Mouse (Mus musculus) liver, postnatal 0 days (tissue): Measurements from ENCODE around the gene Aifm1. TPM values are rescaled to one million over a fixed set of nuclear protein-coding genes. Genes with fewer than 3 reads are reported as not detected.

ENCODE experiments used
- ATAC-seq: fragments of 200-750 bp; cut with Nextera tagmentation; 2 replicates; pipeline ENCODE4 v1.8.0; 2017; ENCODE audit warnings: mild to moderate bottlenecking, moderate library complexity
- DNase-seq: peaks from one replicate; pipeline ENCODE4 v3.0.0-alpha.2; 2016
- H3K27ac ChIP-seq: fragments of 300-500 bp; sonication (generic); 2 replicates; pipeline ENCODE4 v1.5.1; 2014; ENCODE audit warnings: antibody characterized with exemption, moderate library complexity, mild to moderate bottlenecking, low read depth
- H3K27me3 ChIP-seq: fragments of 300-500 bp; sonication (generic); 2 replicates; pipeline ENCODE4 v1.6.1; 2014; ENCODE audit warnings: low read length, control low read depth, mixed read lengths; ENCODE audit not compliant: insufficient read depth
- H3K36me3 ChIP-seq: fragments of 300-500 bp; sonication (generic); replicated peaks from 2 replicates; pipeline ENCODE4 v1.6.1; 2014; ENCODE audit warnings: mild to moderate bottlenecking, control low read depth, low read length, moderate library complexity, mixed read lengths; ENCODE audit not compliant: insufficient read depth
- H3K4me1 ChIP-seq: fragments of 300-500 bp; sonication (generic); 2 replicates; pipeline ENCODE4 v1.6.1; 2014; ENCODE audit warnings: antibody characterized with exemption, mild to moderate bottlenecking, control low read depth; ENCODE audit not compliant: insufficient read depth
- H3K4me2 ChIP-seq: fragments of 300-500 bp; sonication (generic); 2 replicates; pipeline ENCODE4 v1.6.1; 2014; ENCODE audit warnings: low read depth, mild to moderate bottlenecking, low read length, moderate library complexity, mixed read lengths
- H3K4me3 ChIP-seq: fragments of 300-500 bp; sonication (generic); 2 replicates; pipeline ENCODE4 v1.5.1; 2014; ENCODE audit warnings: low read depth, low read length
- H3K9ac ChIP-seq: fragments of 300-500 bp; sonication (generic); replicated peaks from 2 replicates; pipeline ENCODE4 v1.6.1; 2014; ENCODE audit warnings: mild to moderate bottlenecking, moderate library complexity
- H3K9me3 ChIP-seq: fragments of 300-500 bp; sonication (generic); 2 replicates; pipeline ENCODE4 v1.6.1; 2016; ENCODE audit warnings: mild to moderate bottlenecking, control low read depth, low read length, mixed read lengths
- CTCF ChIP-seq: sonication (generic); IDR thresholded peaks from 2 replicates; pipeline ENCODE4 v1.5.1; 2016; ENCODE audit warnings: antibody characterized with exemption, low read depth
- EP300 ChIP-seq: IDR thresholded peaks from 2 replicates; pipeline ENCODE4 v1.6.1; 2016; ENCODE audit warnings: antibody characterized with exemption, low read depth, mild to moderate bottlenecking
- WGBS: fragments of 180-500 bp; shearing (Covaris S2); extraction: QIAGEN DNeasy Blood & Tissue Kit; methylation state at CpG from one replicate; pipeline ENCODE4 v1.1.7; 2014; ENCODE audit not compliant: insufficient replicate concordance; 5-methylcytosine and 5-hydroxymethylcytosine counted together
- polyA plus RNA-seq: library from polyadenylated mRNA; unstranded; fragments of >200 nt; fragmentation: Nextera tagmentation; extraction: Ambion mirVana; gene quantifications from 2 replicates; pipeline ENCODE4 v1.2.1, GENCODE M21; 2015

The Aifm1 gene
- polyA plus RNA-seq, 1 experiment from 2014 or later = 64.0 TPM

DNA sequence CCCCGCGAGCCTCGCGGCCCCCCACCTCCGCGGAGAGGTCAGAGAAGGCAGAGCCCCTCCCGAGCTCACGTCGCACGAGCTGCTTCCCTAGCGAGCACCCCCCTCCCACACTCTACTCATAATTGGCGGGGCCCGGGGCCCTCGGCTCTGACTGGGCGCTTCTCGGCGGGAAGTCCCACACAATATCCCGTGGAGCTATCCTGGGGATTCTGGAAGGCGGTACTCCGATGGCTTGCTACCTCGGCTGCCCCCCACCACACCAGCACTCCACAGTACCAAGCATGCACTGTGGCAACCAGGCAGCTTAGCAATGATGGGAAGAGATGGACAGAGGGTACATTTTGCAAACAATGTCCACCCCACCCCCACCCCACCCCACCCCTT, 58.9 kb downstream of the Aifm1 start:
- TF ChIP-seq CTCF (no peak), EP300 (no peak)
- H3K36me3 ChIP-seq = no peaks in the 10 kb centered on the region
- peak overlapping the region; percentile 71 for H3K4me2 ChIP-seq
- DNase-seq = no peak
- peak; percentile 24; the same call in 1 of the 2 replicates for ATAC-seq
- peak overlapping the region; percentile 73 for H3K9ac ChIP-seq
- no peaks in the 10 kb centered on the region; the same call in none of the 2 replicates for H3K4me1 ChIP-seq
- peaks cover 4% of the 10 kb centered on the region; the same call in 1 of the 2 replicates for H3K27me3 ChIP-seq
- H3K9me3 ChIP-seq = no peaks in the 10 kb centered on the region
- H3K4me3 ChIP-seq = peak overlapping the region; percentile 64
- 13% methylated on average over 18 of the region's 21 CpGs for WGBS
- H3K27ac ChIP-seq = peak overlapping the region; percentile 76

DNA sequence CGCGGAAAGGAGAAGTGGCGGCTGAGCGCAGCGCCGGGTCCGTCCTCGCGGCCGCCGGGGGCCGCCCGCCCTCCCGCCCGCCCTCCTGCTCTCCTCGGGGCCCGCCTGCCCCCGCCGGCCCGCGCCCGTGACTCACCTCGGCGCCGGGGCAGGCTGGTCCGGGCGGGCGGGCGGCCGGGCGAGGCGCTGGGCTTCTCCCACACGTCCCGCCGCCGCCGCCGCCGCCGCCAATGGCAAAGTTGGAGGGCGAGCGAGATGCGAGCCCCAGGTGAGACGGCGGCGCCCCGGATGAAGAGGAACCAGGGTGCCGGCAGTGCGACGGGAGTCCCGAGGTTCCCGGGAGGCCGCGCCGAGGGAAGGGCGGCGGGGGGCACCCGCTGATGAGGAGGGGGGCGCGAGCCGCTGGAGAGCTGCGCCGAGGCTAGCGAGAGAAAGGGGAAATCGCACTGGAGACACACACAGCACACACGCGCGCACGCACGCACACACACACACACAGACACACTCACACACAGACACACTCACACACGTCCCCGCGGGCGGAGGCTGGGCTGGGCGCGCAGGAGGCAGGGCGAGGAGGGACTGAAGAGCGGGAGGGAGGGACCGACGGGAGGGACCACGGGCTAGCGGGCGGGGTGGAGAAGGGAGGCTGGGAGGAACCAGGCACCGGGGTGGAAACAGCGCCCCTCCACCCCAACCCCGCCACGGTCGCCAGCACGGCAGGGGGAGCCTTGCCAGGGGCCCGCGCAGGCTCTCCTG, 59.4 kb downstream of the Aifm1 start:
- Histone ChIP-seq H3K27me3 (peaks cover 4% of the 10 kb centered on the region; the same call in 1 of the 2 replicates), H3K4me1 (no peaks in the 10 kb centered on the region; the same call in none of the 2 replicates), H3K27ac (peak overlapping the region; percentile 76), H3K9me3 (no peaks in the 10 kb centered on the region), H3K4me3 (peak overlapping the region; percentile 64), H3K36me3 (no peaks in the 10 kb centered on the region), H3K9ac (peak overlapping the region; percentile 73), H3K4me2 (peak overlapping the region; percentile 71)
- WGBS = 20% methylated on average over 16 of the region's 91 CpGs
- DNase-seq = peak; percentile 78
- ATAC-seq = peak; percentile 84
- no peak for TF ChIP-seq EP300
- peak; percentile 29; the same call in 1 of the 2 replicates for TF ChIP-seq CTCF

DNA sequence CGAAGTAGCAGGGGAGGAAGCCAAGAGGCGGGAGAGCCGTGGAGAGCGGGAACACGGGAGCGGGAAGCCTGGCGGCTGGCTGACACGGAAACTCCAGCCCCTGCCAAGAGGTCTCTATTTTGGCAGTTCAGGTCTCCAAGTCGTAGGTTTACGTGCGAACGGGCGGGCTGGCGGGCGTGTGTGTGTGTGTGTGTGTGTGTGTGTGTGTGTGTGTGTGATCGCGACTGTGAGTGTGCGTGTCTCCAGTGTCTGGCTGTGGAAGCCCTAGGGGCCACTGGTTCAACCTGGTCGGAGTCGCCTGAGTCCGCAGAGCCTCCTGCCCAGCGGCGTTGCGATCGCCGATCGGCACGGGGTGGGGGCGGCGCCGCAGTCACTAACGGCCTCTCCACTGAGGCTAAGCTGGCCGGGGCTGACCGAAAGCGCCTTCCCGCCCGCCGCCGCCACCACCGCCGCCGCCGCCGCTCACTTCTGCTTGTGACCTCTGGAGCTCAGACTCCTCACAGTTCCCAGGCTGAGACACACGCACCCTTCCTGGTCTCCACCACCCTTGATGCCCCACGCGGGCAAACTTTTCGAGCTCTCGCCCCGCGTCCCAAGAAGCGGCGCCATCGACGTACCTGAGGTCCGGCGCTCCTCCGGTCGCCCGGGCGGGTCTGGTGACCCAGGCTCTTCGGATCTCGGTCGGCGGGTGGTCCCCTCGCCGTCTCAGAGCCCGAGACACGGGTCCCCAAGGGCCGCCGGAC, 60.3 kb downstream of the Aifm1 start:
- Histone ChIP-seq H3K4me1 (no peaks in the 10 kb centered on the region; the same call in none of the 2 replicates), H3K9me3 (no peaks in the 10 kb centered on the region), H3K36me3 (no peaks in the 10 kb centered on the region), H3K4me2 (peak overlapping the region; percentile 71), H3K9ac (peak overlapping the region; percentile 73), H3K27ac (peak overlapping the region; percentile 76), H3K27me3 (peaks cover 4% of the 10 kb centered on the region; the same call in 1 of the 2 replicates), H3K4me3 (peak overlapping the region; percentile 64)
- ATAC-seq (peak; percentile 28), DNase-seq (peak; percentile 46)
- WGBS = 20% methylated on average over 48 of the region's 71 CpGs
- no peak for TF ChIP-seq CTCF
- TF ChIP-seq EP300 = no peak

DNA sequence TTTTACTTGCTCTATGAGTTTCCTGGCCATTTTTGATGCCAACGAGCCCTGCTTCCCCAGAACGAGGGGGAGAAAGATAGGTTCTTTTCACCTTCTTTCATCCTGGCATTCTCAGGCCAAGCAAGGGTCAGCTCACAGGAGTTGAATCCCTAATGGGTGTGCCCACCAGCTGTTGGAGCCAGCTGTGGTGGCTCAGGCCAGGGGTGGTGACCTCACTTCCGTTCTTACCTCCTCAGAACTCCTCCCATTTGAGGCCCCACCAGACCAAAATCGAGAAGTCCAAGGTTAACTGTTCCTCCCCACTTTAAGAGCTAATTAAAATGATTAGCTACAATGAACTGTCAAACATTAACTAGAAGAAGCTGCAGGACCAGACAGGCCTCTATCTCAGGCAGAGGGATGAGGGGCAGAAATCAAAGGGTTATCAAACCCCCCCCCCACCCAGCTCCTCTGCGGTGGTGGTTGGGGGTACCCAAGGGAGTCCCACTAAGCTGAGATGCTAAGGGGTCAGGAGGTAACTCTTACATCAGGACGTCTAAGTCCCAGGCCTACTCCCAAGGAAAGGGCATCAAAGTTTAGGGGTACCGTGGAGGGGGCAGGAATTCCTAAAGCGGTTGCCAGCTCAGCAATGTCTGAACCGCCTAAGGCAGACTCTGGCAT, 61.0 kb downstream of the Aifm1 start:
- ATAC-seq (0 out of 2 replicates have a peak, but pooled peaks have one; percentile 26), DNase-seq (peak; percentile 27)
- Histone ChIP-seq H3K4me1 (no peaks in the 10 kb centered on the region; the same call in none of the 2 replicates), H3K27ac (peak overlapping the region; percentile 76), H3K9me3 (no peaks in the 10 kb centered on the region), H3K9ac (peak overlapping the region; percentile 73), H3K27me3 (peaks cover 4% of the 10 kb centered on the region; the same call in 1 of the 2 replicates), H3K4me2 (peak overlapping the region; percentile 71), H3K36me3 (no peaks in the 10 kb centered on the region), H3K4me3 (peak overlapping the region; percentile 64)
- WGBS = 30% methylated on average over 9 of the region's 9 CpGs
- TF ChIP-seq CTCF (no peak), EP300 (no peak)

DNA sequence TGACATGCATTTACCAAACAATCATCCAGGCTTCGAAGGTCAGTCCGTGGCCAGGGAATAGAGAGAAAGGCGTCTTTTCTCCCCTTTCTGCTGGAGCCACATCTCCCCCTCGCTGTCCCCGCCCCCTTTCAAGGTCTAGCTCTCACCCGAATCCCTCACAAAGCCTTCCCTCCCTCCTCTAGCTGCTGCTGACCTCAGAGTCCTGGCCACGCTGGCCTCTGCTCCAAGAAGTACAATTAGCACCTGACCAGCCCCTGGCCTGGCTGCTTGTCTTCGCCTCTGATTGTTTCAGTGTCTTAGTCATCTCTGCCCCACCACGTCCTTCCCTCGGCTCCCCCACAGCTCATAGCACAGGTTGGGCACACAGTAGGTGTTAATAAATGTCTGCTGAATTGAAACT, 63.7 kb downstream of the Aifm1 start:
- no peak for TF ChIP-seq EP300
- TF ChIP-seq CTCF = no peak
- no peaks in the 10 kb centered on the region for H3K9me3 ChIP-seq
- no peak overlapping the region for H3K27ac ChIP-seq
- no peaks in the 10 kb centered on the region for H3K36me3 ChIP-seq
- no peak overlapping the region for H3K4me2 ChIP-seq
- H3K4me1 ChIP-seq = no peaks in the 10 kb centered on the region; the same call in none of the 2 replicates
- H3K4me3 ChIP-seq = no peak overlapping the region
- H3K9ac ChIP-seq = no peak overlapping the region
- DNase-seq (no peak), ATAC-seq (no peak)
- 53% methylated on average over 10 of the region's 10 CpGs for WGBS
- H3K27me3 ChIP-seq = no peaks in the 10 kb centered on the region
